In the genomic region with DNA sequence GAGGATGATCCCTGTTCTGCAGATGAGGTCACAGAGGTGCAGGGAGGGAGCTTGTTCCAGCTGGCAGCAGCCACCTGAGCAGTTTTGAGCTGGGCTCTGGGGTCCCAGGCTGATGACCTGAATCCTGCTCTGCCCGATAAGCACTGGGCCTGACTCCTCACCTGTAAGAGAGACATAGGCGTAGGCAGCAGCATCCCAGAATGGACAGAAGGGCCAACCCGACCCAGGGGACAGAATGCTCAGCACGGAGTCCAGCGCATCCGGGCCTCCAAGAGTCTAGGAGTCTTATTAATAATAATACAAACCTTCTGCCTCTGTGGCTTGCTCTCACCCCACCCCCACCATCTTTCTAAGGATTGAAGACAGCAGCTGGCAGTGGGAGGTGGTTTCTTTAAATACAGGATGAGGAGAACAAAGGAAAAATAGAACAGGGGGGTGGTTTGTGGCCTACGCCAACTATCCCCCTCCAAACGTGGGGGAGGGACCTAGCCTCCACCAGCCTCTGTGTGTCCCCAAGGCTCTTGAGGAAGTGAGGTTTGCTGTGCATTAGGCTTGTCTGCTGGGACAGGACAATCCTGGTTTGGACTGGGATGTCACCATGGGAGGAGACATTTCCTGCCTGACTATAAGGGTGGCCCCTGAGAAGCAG, we compare ENCODE assay signal across 12 mouse cellular contexts. TPM values are rescaled to one million over a fixed set of nuclear protein-coding genes. Genes with fewer than 3 reads are reported as not detected.
A peak's percentile ranks its signal among the peaks of the same experiment; 100 is the strongest.
DNase-seq lines count a peak whose midpoint lies in the region; ATAC-seq lines count a peak whose summit lies in the region.
"Had no signal": no experiment of that assay in that cellular context is flagged by ENCODE, and none has a peak within 500 bp of the region (broad histone marks: within the 10 kb centered on the region; RNA-seq: fewer than 3 reads in every experiment).

No protein-coding gene starts in this region.

- ATAC-seq in hindbrain, embryonic 16.5 days = no peak
- ATAC-seq: forebrain, embryonic 16.5 days had no signal

- H3K27me3 ChIP-seq in hindbrain, embryonic 10.5 days (ENCODE audit: insufficient read depth, poor library complexity, severe bottlenecking) = no peaks in the 10 kb centered on the region
- no peaks in the 10 kb centered on the region for H3K27me3 ChIP-seq in hindbrain, embryonic 16.5 days (replicated peaks; ENCODE audit: control insufficient read depth, insufficient read depth, low read length)
- H3K27me3 ChIP-seq in embryonic facial prominence, embryonic 10.5 days (replicated peaks; ENCODE audit: low read depth, poor library complexity, severe bottlenecking) = no peaks in the 10 kb centered on the region

- no peaks in the 10 kb centered on the region for H3K9me3 ChIP-seq in hindbrain, embryonic 10.5 days
- no peaks in the 10 kb centered on the region for H3K9me3 ChIP-seq in hindbrain, embryonic 16.5 days (ENCODE audit: control insufficient read depth, low read length)
- no peaks in the 10 kb centered on the region for H3K9me3 ChIP-seq in embryonic facial prominence, embryonic 10.5 days

- no peak overlapping the region; the same call in 1 of the 2 replicates for H3K9ac ChIP-seq in hindbrain, embryonic 16.5 days (ENCODE audit: low read depth, low read length)

- H3K4me1 ChIP-seq in hindbrain, embryonic 10.5 days (replicated peaks) = peaks cover 24% of the 10 kb centered on the region
- H3K4me1 ChIP-seq in hindbrain, embryonic 16.5 days (ENCODE audit: control insufficient read depth, insufficient read depth, low read depth, low read length) = no peaks in the 10 kb centered on the region
- H3K4me1 ChIP-seq in embryonic facial prominence, embryonic 10.5 days = peaks cover 17% of the 10 kb centered on the region

- 74% methylated on average over 8 of the region's 8 CpGs for WGBS in hindbrain, embryonic 10.5 days
- 71% methylated on average over 8 of the region's 8 CpGs for WGBS in hindbrain, embryonic 16.5 days
- WGBS in embryonic facial prominence, embryonic 10.5 days = 75% methylated on average over 8 of the region's 8 CpGs

- no peak for DNase-seq in hindbrain, embryonic 10.5 days (ENCODE audit: low spot score)
- peak; percentile 42 for DNase-seq in lung, postnatal 10 days
- DNase-seq in lung, postnatal 36 days = no peak
- DNase-seq in embryonic facial prominence, embryonic 10.5 days (ENCODE audit: low spot score) = no peak
- DNase-seq in lung, postnatal 4 days = peak; percentile 31 to 61
- DNase-seq in urinary bladder, postnatal 4 days (ENCODE audit: low spot score in 2 of 2) = no peak
- DNase-seq in B cell, adult 2 months = no peak
- DNase-seq: heart, adult 18-20 months had no signal

- no peak overlapping the region for H3K4me3 ChIP-seq in hindbrain, embryonic 10.5 days
- no peak overlapping the region for H3K4me3 ChIP-seq in hindbrain, embryonic 16.5 days (ENCODE audit: low read length)
- no peak overlapping the region for H3K4me3 ChIP-seq in embryonic facial prominence, embryonic 10.5 days

- H3K36me3 ChIP-seq in hindbrain, embryonic 10.5 days = peaks cover 6% of the 10 kb centered on the region; the same call in 1 of the 2 replicates
- no peaks in the 10 kb centered on the region for H3K36me3 ChIP-seq in hindbrain, embryonic 16.5 days (ENCODE audit: control insufficient read depth, insufficient read depth, low read length)
- H3K36me3 ChIP-seq in embryonic facial prominence, embryonic 10.5 days (replicated peaks) = peaks cover 6% of the 10 kb centered on the region; the same call in 1 of the 2 replicates

- H3K4me2 ChIP-seq in hindbrain, embryonic 16.5 days (ENCODE audit: low read length) = no peak overlapping the region
- H3K4me2 ChIP-seq: liver, embryonic 11.5 days had no signal

- peak overlapping the region; percentile 72 for H3K27ac ChIP-seq in hindbrain, embryonic 10.5 days
- H3K27ac ChIP-seq in hindbrain, embryonic 16.5 days (ENCODE audit: low read depth, low read length) = no peak overlapping the region
- peak overlapping the region; percentile 41 for H3K27ac ChIP-seq in embryonic facial prominence, embryonic 10.5 days (replicated peaks)
- H3K27ac ChIP-seq: kidney, postnatal 0 days had no signal

RNA-seq across cellular contexts. Expression of gene Sun2, which starts 13.8 kb away (rescaled TPM):
- 2.0 and 5.0 TPM in 2 replicates for polyA plus RNA-seq in hindbrain, embryonic 10.5 days (2016; fragmentation: Nextera tagmentation; extraction: Ambion mirVana)
- 4.6 and 4.7 TPM in 2 replicates for polyA plus RNA-seq in hindbrain, embryonic 16.5 days (2015; fragmentation: Nextera tagmentation; extraction: Ambion mirVana)
- 2.4 and 3.4 TPM in 2 replicates for polyA plus RNA-seq in embryonic facial prominence, embryonic 10.5 days (2016; fragmentation: Nextera tagmentation; extraction: Ambion mirVana)

RNA-seq across cellular contexts. Expression of gene Dnal4, which starts 21.5 kb away (rescaled TPM):
- 68.0 and 83.0 TPM in 2 replicates for polyA plus RNA-seq in hindbrain, embryonic 10.5 days (2016; fragmentation: Nextera tagmentation; extraction: Ambion mirVana)
- polyA plus RNA-seq in hindbrain, embryonic 16.5 days (2015; fragmentation: Nextera tagmentation; extraction: Ambion mirVana) = 61.8 and 64.9 TPM in 2 replicates
- polyA plus RNA-seq in embryonic facial prominence, embryonic 10.5 days (2016; fragmentation: Nextera tagmentation; extraction: Ambion mirVana) = 66.3 and 68.6 TPM in 2 replicates

RNA-seq across cellular contexts. Expression of gene Nptxr, which starts 48.5 kb away (rescaled TPM):
- polyA plus RNA-seq in hindbrain, embryonic 10.5 days (2016; fragmentation: Nextera tagmentation; extraction: Ambion mirVana) = 2.2 and 4.6 TPM in 2 replicates
- polyA plus RNA-seq in hindbrain, embryonic 16.5 days (2015; fragmentation: Nextera tagmentation; extraction: Ambion mirVana) = 44.1 and 58.7 TPM in 2 replicates
- 1.8 and 2.2 TPM in 2 replicates for polyA plus RNA-seq in embryonic facial prominence, embryonic 10.5 days (2016; fragmentation: Nextera tagmentation; extraction: Ambion mirVana)

Comparison
In these comparisons a context has a peak if more than half of its experiments do, and no peak if none do; other contexts are left out.
1. DNase-seq: peak in lung, postnatal 10 days (single experiment) and lung, postnatal 4 days (2 of 2); none in hindbrain, embryonic 10.5 days (single experiment), lung, postnatal 36 days (single experiment), embryonic facial prominence, embryonic 10.5 days (single experiment), urinary bladder, postnatal 4 days (0 of 2) and B cell, adult 2 months (0 of 2).